Mouse (Mus musculus) stomach, embryonic 16.5 days (tissue): ENCODE data around the gene Idi1. TPM values are rescaled to one million over a fixed set of nuclear protein-coding genes. Genes with fewer than 3 reads are reported as not detected.
"Not testable (repeated sequence)": the region's sequence is repeated elsewhere in the genome, so short reads cannot be mapped to it uniquely, and the experiment has no call there.

Source experiments
- ATAC-seq: fragments of 200-750 bp; cut with Nextera tagmentation; 2 replicates; pipeline ENCODE4 v1.8.0; 2017; ENCODE audit warnings: moderate number of reproducible peaks, moderate TSS enrichment; ENCODE audit not compliant: insufficient read depth, low FRiP score
- H3K27ac ChIP-seq: fragments of 300-500 bp; sonication (generic); 2 replicates; pipeline ENCODE4 v1.5.1; 2014; ENCODE audit warnings: low read length
- H3K27me3 ChIP-seq: fragments of 300-500 bp; sonication (generic); 2 replicates; pipeline ENCODE4 v1.6.1; 2014; ENCODE audit warnings: low read length, control low read depth, mixed read lengths; ENCODE audit not compliant: control insufficient read depth, insufficient read depth
- H3K36me3 ChIP-seq: fragments of 300-500 bp; sonication (generic); 2 replicates; pipeline ENCODE4 v1.6.1; 2014; ENCODE audit warnings: low read length; ENCODE audit not compliant: control insufficient read depth, insufficient read depth
- H3K4me1 ChIP-seq: fragments of 300-500 bp; sonication (generic); 2 replicates; pipeline ENCODE4 v1.6.1; 2014; ENCODE audit warnings: low read length, control low read depth, mixed read lengths; ENCODE audit not compliant: control insufficient read depth, insufficient read depth
- H3K4me2 ChIP-seq: fragments of 300-500 bp; sonication (generic); 2 replicates; pipeline ENCODE4 v1.6.1; 2014; ENCODE audit warnings: low read depth, low read length, mixed read lengths
- H3K4me3 ChIP-seq: fragments of 300-500 bp; sonication (generic); replicated peaks from 2 replicates; pipeline ENCODE4 v1.5.1; 2014; ENCODE audit warnings: mild to moderate bottlenecking, low read length
- H3K9ac ChIP-seq: fragments of 300-500 bp; sonication (generic); 2 replicates; pipeline ENCODE4 v1.6.1; 2014; ENCODE audit warnings: low read length
- H3K9me3 ChIP-seq: fragments of 300-500 bp; sonication (generic); replicated peaks from 2 replicates; pipeline ENCODE4 v1.6.1; 2016; ENCODE audit warnings: low read length, control low read depth; ENCODE audit not compliant: control insufficient read depth
- WGBS: fragments of 180-500 bp; shearing (Covaris S2); extraction: QIAGEN DNeasy Blood & Tissue Kit; methylation state at CpG from one replicate; pipeline ENCODE4 v1.1.7; 2014; 5-methylcytosine and 5-hydroxymethylcytosine counted together
- polyA plus RNA-seq: library from polyadenylated mRNA; unstranded; fragments of >200 nt; fragmentation: Nextera tagmentation; extraction: Ambion mirVana; gene quantifications from 2 replicates; pipeline ENCODE4 v1.2.1, GENCODE M21; 2015

Gene Idi1
- polyA plus RNA-seq: 122 and 125 TPM in 2 replicates

DNA sequence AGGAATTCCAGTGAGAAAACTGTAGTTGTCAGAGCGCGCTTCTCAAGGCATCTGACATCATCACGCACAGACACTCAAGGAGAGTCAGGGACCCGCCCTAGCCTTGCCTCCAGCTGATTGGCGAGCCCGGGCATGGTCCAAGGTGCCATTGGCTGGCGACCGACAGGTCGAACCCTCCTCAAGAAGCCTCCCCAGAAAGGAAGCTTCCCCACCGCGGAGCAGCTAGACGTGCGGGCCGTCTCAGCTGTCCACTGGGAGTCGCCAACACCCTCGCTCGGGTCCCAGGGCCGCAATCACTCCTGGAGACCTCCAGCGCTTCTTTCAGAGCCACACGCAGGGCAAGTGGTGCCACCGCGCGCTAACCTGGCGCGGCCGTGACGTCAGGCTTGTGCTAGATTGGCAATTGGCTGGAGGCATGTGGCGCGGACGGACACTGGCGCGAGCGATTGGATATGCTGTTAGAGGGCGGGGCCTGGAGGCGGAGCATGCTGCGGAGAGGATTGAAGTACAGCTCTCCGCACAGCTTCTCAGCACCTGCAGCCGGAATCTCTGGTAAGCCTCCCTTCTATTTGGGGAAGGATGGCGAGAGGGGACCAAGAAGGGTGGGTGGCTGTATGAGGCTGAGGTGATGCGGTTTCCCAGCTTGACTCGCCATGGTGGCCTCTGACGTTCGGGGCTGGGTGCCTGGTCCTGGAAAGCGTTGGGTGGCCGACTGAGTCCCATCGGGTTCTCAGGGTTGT, at the start of gene Idi1:
Idi1 (plus strand) TSS at position 57 of the 740 bp plus-strand sequence.
- Histone ChIP-seq H3K4me1 (peaks cover 6% of the 10 kb centered on the region), H3K4me2 (peak within 1 kb of the TSS; percentile 74), H3K4me3 (peak within 1 kb of the TSS; percentile 69), H3K27ac (peak within 1 kb of the TSS; percentile 92), H3K9me3 (no peaks in the 10 kb centered on the region), H3K36me3 (0 out of 2 replicates have a peak, but pooled peaks cover 4% of the 10 kb centered on the region), H3K27me3 (no peaks in the 10 kb centered on the region), H3K9ac (peak within 1 kb of the TSS; percentile 76)
- ATAC-seq: peak; percentile 100
- WGBS: 1% methylated on average over 46 of the region's 46 CpGs

GRCm38 (mm10) chr13:8838394-8838793, 46.9 kb upstream of the Idi1 start:
- H3K4me2 ChIP-seq: no peak overlapping the region
- H3K9me3 ChIP-seq: no peaks in the 10 kb centered on the region
- no peaks in the 10 kb centered on the region for H3K27me3 ChIP-seq
- no peak overlapping the region for H3K4me3 ChIP-seq
- H3K27ac ChIP-seq: no peak overlapping the region
- no peak overlapping the region for H3K9ac ChIP-seq
- 72% methylated on average over 3 of the region's 3 CpGs for WGBS
- ATAC-seq: no peak
- no peaks in the 10 kb centered on the region for H3K4me1 ChIP-seq
- peaks cover 9% of the 10 kb centered on the region; the same call in 1 of the 2 replicates for H3K36me3 ChIP-seq

- no peak overlapping the region for H3K9ac ChIP-seq
- H3K4me1 ChIP-seq: no peaks in the 10 kb centered on the region
- no peak for ATAC-seq
- H3K36me3 ChIP-seq: peaks cover 7% of the 10 kb centered on the region; the same call in 1 of the 2 replicates
- WGBS: 87% methylated on average over 10 of the region's 10 CpGs
- no peaks in the 10 kb centered on the region for H3K9me3 ChIP-seq
- H3K27me3 ChIP-seq: no peaks in the 10 kb centered on the region
- H3K4me2 ChIP-seq: no peak overlapping the region
- peak overlapping the region; percentile 39 for H3K27ac ChIP-seq
- H3K4me3 ChIP-seq: no peak overlapping the region
Measured at GRCm38 (mm10) chr13:8839111-8839510, 46.2 kb upstream of the Idi1 start.

DNA sequence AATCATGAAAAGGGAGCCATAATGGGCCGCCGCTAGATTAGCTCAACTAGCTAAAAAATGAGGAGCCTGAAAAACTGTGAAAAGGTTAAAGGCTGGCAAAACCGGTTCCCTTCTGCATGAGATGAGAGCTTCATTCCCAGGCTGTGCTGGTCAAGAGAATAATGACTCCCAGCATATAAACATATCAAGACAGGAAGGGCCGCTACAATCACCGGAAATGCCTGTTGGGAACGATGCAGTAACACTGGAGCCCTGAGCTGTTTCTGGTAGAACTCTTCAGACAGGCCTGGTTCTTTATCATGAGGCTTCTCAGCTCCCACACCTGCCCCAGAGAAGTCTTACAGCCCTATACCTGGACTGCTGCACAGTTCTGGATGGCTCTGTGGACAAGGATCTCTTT, 45.4 kb upstream of the Idi1 start:
- Histone ChIP-seq H3K27ac (peak overlapping the region; percentile 39), H3K27me3 (no peaks in the 10 kb centered on the region), H3K9ac (no peak overlapping the region), H3K36me3 (peaks cover 7% of the 10 kb centered on the region; the same call in 1 of the 2 replicates), H3K4me3 (no peak overlapping the region), H3K4me1 (no peaks in the 10 kb centered on the region), H3K4me2 (no peak overlapping the region), H3K9me3 (no peaks in the 10 kb centered on the region)
- peak; percentile 53; the same call in 1 of the 2 replicates for ATAC-seq
- 64% methylated on average over 6 of the region's 6 CpGs for WGBS

DNA sequence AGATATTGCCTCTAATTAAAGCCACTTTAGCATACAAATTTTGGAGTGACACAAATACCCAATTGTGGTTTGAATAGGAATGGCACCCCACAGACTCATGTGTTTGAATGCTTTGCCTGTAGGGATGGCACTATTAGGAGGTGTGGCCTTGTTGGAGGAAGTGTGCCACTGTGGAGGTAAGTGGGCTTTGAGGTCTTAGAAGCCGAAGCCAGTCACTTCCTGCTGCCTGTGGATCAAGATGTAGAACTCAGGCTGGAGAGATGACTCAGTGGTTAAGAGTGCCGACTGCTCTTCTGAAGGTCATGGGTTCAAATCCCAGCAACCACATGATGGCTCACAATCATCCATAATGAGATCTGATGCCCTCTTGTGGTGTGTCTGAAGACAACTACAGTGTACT, 44.4 kb upstream of the Idi1 start:
- Histone ChIP-seq H3K4me3 (no peak overlapping the region), H3K9ac (no peak overlapping the region), H3K36me3 (peaks cover 7% of the 10 kb centered on the region; the same call in 1 of the 2 replicates), H3K27me3 (no peaks in the 10 kb centered on the region), H3K9me3 (no peaks in the 10 kb centered on the region), H3K4me2 (no peak overlapping the region), H3K27ac (no peak overlapping the region), H3K4me1 (no peaks in the 10 kb centered on the region)
- 88% methylated on average over 2 of the region's 2 CpGs for WGBS
- ATAC-seq: no peak

GRCm38 (mm10) chr13:8841846-8842245, 43.5 kb upstream of the Idi1 start:
- H3K4me1 ChIP-seq, H3K27ac ChIP-seq, H3K9me3 ChIP-seq, H3K36me3 ChIP-seq, H3K4me3 ChIP-seq, H3K27me3 ChIP-seq, ATAC-seq, H3K4me2 ChIP-seq, H3K9ac ChIP-seq: not testable (repeated sequence)
- whole genome bisulfite sequencing: 90% methylated on average over 7 of the region's 7 CpGs

DNA sequence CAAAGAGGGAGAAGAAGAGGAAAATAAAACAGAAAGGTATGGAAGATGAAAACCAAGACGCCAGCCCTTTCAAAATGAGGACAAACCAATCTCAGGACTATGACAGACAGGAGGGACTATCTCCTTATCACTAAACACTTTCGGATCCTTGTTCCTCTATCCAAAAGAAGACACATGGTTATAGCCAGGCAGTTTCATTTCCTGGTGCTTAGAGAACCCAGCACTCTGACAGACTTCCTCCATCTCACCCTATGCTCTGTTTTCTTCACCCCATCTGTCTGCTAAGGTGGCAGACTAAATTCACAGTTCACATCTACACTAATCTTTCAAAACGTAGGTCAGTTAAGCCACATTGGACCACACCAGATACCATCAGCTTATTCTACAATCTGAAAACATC, 43.0 kb upstream of the Idi1 start:
- WGBS: 86% methylated on average over 3 of the region's 3 CpGs
- H3K4me1 ChIP-seq: no peaks in the 10 kb centered on the region
- H3K27me3 ChIP-seq: no peaks in the 10 kb centered on the region
- peaks cover 11% of the 10 kb centered on the region for H3K36me3 ChIP-seq
- H3K9me3 ChIP-seq: no peaks in the 10 kb centered on the region
- no peak overlapping the region for H3K4me3 ChIP-seq
- no peak overlapping the region for H3K27ac ChIP-seq
- ATAC-seq: no peak
- H3K9ac ChIP-seq: no peak overlapping the region
- H3K4me2 ChIP-seq: no peak overlapping the region

DNA sequence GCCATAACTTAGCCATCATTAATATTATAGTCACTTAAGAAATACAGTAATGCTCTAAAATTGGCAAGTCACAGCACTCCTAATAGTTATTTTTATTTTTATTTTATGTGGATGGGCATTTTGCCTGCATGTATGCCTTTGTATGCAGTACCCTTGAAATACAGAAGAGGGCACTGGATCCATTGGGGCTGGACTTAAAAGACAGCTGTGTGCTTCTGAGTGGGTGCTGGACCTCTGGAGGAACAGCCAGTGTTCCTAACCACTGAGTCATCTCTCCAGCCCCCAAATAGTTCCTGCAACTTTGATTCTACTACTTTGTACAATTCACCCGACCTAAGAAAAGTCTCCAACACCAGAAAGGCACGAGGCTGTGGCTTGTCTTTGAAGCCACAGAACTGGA, 37.6 kb upstream of the Idi1 start:
- Histone ChIP-seq H3K4me3 (no peak overlapping the region), H3K36me3 (peaks cover 12% of the 10 kb centered on the region), H3K4me2 (no peak overlapping the region), H3K27me3 (no peaks in the 10 kb centered on the region), H3K9me3 (no peaks in the 10 kb centered on the region), H3K27ac (no peak overlapping the region), H3K4me1 (no peaks in the 10 kb centered on the region), H3K9ac (no peak overlapping the region)
- WGBS: 69% methylated on average over 2 of the region's 2 CpGs
- ATAC-seq: no peak

DNA sequence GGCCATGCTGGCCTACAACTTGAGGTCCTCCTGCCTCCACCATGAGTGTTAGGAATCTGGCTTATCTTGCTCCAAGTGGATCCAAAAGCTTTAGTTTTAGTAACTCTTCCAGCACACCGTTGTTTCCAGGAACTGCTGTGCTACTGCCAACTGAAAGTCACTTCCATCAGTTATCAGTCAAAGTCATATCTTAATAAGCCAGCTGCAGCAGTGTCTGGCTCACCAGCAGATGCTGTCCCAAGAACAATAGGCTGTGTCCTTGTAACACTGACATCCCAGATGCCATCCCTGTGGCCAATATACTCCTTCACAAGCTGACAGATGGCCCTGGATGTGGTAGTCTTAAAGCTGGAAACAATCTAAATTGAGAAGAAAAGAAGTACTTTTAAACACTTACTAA, 36.0 kb upstream of the Idi1 start:
- H3K4me3 ChIP-seq: no peak overlapping the region
- no peak overlapping the region for H3K27ac ChIP-seq
- peaks cover 12% of the 10 kb centered on the region for H3K36me3 ChIP-seq
- WGBS: 83% methylated on average over 1 of the region's 1 CpGs
- no peak for ATAC-seq
- H3K4me1 ChIP-seq: no peaks in the 10 kb centered on the region
- no peak overlapping the region for H3K9ac ChIP-seq
- H3K4me2 ChIP-seq: no peak overlapping the region
- H3K9me3 ChIP-seq: no peaks in the 10 kb centered on the region
- H3K27me3 ChIP-seq: no peaks in the 10 kb centered on the region
